Mouse (Mus musculus): ENCODE data around the gene Zbtb8os. TPM values are rescaled to one million over a fixed set of nuclear protein-coding genes. Genes with fewer than 3 reads are reported as not detected.

The Zbtb8os gene
- 12.0 and 15.3 TPM in 2 replicates for total RNA-seq (2014; fragmentation: Nextera tagmentation)
- 57.2 and 77.1 TPM in 2 replicates for total RNA-seq (2017)
- 2.3 and 2.8 TPM in 2 replicates for polyA plus RNA-seq (2012)

DNA sequence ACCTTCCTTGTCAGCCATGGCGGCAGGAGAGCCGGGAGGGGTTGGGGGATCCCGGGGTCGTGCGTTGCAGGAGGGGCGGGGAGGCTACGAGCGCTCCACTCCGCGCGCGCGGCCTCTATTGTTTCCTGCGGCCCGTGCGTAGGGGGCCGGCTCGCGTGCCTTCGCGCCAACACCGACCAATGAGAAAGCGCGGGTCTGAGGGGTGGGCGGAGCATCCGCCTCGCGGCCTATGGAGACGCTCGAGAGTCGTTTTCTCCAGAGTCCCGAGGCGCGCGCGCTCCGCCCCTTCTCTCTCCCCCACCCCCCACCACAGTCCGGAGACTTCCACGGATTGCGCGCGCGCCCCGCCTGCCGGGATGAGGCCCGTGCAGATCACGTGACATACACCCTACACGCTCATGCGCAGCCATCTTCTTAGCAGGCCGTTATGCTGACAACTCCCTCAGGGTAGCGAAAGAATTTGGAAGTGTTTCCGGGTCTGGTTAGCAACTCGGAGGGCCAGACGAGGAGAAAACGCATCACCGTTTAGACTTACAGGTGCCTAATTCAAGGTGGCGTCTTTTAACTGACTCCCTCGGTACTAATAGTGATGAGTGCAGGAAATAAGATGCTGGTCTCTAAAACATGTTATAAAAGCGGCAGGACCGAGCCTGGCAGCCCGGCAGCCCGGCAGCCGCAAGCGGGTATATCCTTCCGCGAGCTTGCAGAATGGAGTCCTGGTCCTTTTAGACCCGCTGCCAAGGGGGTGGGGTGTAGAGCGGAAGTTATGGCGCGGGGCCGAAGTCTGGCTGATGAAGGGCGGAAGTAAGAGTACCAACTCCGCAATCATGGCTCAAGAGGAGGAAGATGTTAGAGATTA lies at the start of gene Zbtb8os, which contains the start of gene Rbbp4:
Zbtb8os (plus strand) TSS at position 480 of the 859 bp plus-strand sequence.
Rbbp4 (minus strand) TSS at position 155 of the 859 bp plus-strand sequence.
- DNase-seq (ENCODE audit: low spot score) (peak; percentile 98), ATAC-seq (ENCODE audit: extremely low read depth, insufficient number of reproducible peaks, low FRiP score, poor library complexity, severe bottlenecking) (peak; percentile 93)
- H3K4me3 ChIP-seq (ENCODE audit: low read depth, low read length) = peak within 1 kb of the TSS; percentile 98
- no peaks in the 10 kb centered on the region for H3K9me3 ChIP-seq (replicated peaks)
- no peaks in the 10 kb centered on the region for H3K27me3 ChIP-seq (ENCODE audit: insufficient read depth, low read length)
- H3K4me1 ChIP-seq (ENCODE audit: insufficient read depth, low read depth, low read length) = peaks cover 52% of the 10 kb centered on the region
- peaks cover 63% of the 10 kb centered on the region for H3K36me3 ChIP-seq (replicated peaks)
- no peak for TF ChIP-seq GATA2 (IDR thresholded peaks at IDR 0.05; ENCODE audit: borderline replicate concordance, low read depth, low read length)
- TF ChIP-seq GATA1 (IDR thresholded peaks at IDR 0.05; ENCODE audit: borderline replicate concordance, low read length) = no peak
- TF ChIP-seq CTCF (IDR thresholded peaks at IDR 0.05; ENCODE audit: low read depth, low read length) = no peak

DNA sequence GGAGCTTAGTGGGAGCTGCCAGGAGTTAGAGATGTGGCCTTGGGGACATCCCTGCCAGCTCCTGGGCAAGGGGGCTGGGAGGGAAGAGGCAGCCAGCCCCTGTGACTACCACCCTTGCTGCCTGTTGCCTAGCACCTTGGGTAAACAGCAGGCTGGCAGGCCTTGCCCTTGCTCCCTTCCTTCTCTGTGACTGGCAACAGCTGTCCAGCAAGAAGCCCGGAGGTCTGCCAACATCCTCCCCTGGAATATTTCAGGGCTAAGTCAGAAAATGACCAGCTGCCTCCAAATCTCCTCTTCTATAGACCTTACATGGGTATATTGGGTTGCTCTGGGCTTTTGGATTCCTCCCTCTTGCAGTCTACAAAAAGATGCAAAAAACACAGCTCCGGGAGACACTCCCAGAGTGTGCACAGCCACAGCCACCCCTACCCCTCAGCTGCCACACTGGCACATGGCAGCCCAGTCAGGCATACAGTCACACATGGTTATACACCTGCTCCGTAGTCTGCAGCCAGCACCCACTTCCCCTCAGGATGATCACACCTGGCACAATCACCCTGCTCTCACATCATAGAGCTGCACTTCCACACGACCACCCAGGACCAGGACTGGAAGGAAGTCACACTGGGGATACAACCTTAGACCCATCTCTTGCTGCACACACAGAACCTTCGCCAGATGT lies 49.4 kb upstream of the Zbtb8os start:
- DNase-seq (ENCODE audit: low spot score) (no peak), ATAC-seq (ENCODE audit: extremely low read depth, insufficient number of reproducible peaks, low FRiP score, poor library complexity, severe bottlenecking) (no peak)
- Histone ChIP-seq H3K4me1 (ENCODE audit: insufficient read depth, low read depth, low read length) (peaks cover 38% of the 10 kb centered on the region), H3K36me3 (replicated peaks) (no peaks in the 10 kb centered on the region), H3K27me3 (ENCODE audit: insufficient read depth, low read length) (peaks cover 35% of the 10 kb centered on the region), H3K4me3 (ENCODE audit: low read depth, low read length) (peak overlapping the region; percentile 73; the same call in 1 of the 2 replicates), H3K9me3 (replicated peaks) (peaks cover 3% of the 10 kb centered on the region)
- TF ChIP-seq GATA1 (IDR thresholded peaks at IDR 0.05; ENCODE audit: borderline replicate concordance, low read length) (no peak), CTCF (IDR thresholded peaks at IDR 0.05; ENCODE audit: low read depth, low read length) (no peak)

DNA sequence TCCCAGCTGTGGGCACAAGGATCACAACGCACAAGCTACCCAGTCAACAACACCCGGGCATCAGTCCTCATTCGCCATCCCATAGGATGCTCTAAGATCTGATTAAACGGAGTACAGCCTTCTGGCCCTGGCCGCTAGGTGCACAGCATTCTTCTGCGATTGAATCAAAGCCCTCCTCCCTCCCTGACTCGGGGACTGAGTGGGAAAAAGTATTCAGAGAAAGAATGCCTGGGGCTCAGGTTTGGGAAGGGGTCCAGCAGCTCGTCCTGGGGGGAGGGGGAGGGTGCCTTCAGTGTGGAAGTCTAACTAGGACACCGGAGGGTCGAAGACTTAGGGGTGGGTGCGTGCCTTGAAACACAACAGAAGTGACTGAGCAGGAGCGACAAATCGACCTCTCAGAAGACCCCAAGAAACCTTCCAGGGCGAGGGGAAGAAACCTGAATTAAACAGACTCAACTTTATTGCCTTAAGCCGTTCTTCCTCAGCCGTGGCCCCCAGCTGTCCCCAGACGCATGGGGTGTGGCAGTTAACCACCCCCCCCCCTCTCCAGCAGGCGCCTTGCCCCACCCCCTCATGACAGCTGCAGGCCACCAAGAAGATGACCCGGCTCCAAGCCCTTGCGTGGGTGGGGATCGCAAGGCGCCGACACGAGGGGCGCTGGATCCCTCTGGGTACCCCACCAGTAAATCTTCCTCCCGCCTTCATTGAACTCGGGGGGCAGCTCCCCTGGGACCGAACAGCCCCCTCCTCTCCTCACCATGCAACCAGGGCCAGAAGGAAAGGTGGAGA lies 48.6 kb upstream of the Zbtb8os start:
- DNase-seq (ENCODE audit: low spot score) (peak; percentile 43), ATAC-seq (ENCODE audit: extremely low read depth, insufficient number of reproducible peaks, low FRiP score, poor library complexity, severe bottlenecking) (no peak)
- TF ChIP-seq POLR2AphosphoS5 (IDR thresholded peaks at IDR 0.05; ENCODE audit: insufficient replicate concordance, low read depth, low read length) = no peak
- no peak for TF ChIP-seq GATA1 (IDR thresholded peaks at IDR 0.05; ENCODE audit: borderline replicate concordance, low read length)
- no peak for TF ChIP-seq TAL1 (conservative IDR thresholded peaks at IDR 0.05; ENCODE audit: low read depth, low read length)
- TF ChIP-seq GATA2 (IDR thresholded peaks at IDR 0.05; ENCODE audit: borderline replicate concordance, low read depth, low read length) = no peak
- no peak for TF ChIP-seq CTCF (IDR thresholded peaks at IDR 0.05; ENCODE audit: low read depth, low read length)
- Histone ChIP-seq H3K9me3 (replicated peaks) (peaks cover 3% of the 10 kb centered on the region), H3K36me3 (replicated peaks) (no peaks in the 10 kb centered on the region), H3K27me3 (ENCODE audit: insufficient read depth, low read length) (peaks cover 35% of the 10 kb centered on the region), H3K4me3 (ENCODE audit: low read depth, low read length) (peak overlapping the region; percentile 73), H3K4me1 (ENCODE audit: insufficient read depth, low read depth, low read length) (peaks cover 42% of the 10 kb centered on the region)

DNA sequence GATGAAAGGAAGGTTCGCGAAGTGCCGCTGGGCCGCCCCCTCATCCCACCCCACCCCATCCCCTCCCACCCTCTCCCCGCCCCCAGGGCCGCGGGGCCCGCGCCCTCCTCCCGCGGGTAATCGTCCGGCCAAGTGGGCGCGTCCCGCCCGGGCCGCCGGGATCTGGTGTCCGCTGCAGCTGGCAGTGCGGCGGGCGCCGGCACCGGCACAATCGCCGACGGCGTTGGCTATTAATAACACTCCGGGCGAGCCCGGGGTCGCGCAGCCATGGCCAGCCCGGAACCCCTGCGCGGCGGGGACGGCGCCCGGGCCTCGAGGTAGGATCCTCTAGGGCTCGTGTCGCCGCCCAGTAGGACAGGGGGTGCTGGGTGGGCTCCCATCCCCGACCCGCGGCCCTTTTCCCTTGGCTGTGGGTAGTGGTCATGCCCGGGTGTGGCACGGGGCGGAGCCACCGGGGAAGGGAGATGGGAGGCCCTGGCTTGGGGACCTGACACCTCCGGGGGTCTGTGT lies 48.0 kb upstream of the Zbtb8os start, which contains the start of gene Sync:
Sync (plus strand) TSS at position 146 of the 510 bp plus-strand sequence.
- H3K4me1 ChIP-seq (ENCODE audit: insufficient read depth, low read depth, low read length) = peaks cover 49% of the 10 kb centered on the region
- peaks cover 4% of the 10 kb centered on the region for H3K9me3 ChIP-seq (replicated peaks)
- peak; percentile 49 for DNase-seq (ENCODE audit: low spot score)
- H3K36me3 ChIP-seq (replicated peaks) = no peaks in the 10 kb centered on the region
- TF ChIP-seq CTCF (IDR thresholded peaks at IDR 0.05; ENCODE audit: low read depth, low read length) (no peak), GATA1 (IDR thresholded peaks at IDR 0.05; ENCODE audit: borderline replicate concordance, low read length) (no peak), GATA2 (IDR thresholded peaks at IDR 0.05; ENCODE audit: borderline replicate concordance, low read depth, low read length) (no peak)
- H3K4me3 ChIP-seq (ENCODE audit: low read depth, low read length) = peak within 1 kb of the TSS; percentile 73
- 0 out of 2 replicates have a peak, but pooled peaks have one; percentile 32 for ATAC-seq (ENCODE audit: extremely low read depth, insufficient number of reproducible peaks, low FRiP score, poor library complexity, severe bottlenecking)
- peaks cover 35% of the 10 kb centered on the region for H3K27me3 ChIP-seq (ENCODE audit: insufficient read depth, low read length)

DNA sequence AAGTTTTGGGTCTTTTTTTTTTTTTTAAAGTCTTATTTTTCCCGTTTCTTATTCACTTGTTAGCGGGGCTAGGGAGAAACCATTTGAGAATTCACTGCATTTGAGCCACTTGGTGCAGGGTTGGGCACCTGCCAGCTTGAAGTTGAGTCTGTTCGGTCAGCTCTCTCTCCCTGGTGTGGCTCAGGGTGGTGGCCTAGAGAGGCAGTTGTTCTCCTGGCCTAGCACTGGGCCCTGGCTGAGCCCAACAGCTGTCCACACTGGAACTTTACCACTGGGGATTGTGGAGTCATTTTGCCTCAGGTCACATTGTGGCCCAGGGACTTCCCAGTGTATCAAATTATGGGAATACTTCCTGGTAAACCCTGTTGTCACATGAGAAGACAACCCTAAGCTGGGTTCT lies 47.4 kb upstream of the Zbtb8os start:
- Histone ChIP-seq H3K4me3 (ENCODE audit: low read depth, low read length) (peak overlapping the region; percentile 73; the same call in 1 of the 2 replicates), H3K36me3 (replicated peaks) (no peaks in the 10 kb centered on the region), H3K27me3 (ENCODE audit: insufficient read depth, low read length) (peaks cover 30% of the 10 kb centered on the region), H3K4me1 (ENCODE audit: insufficient read depth, low read depth, low read length) (peaks cover 53% of the 10 kb centered on the region), H3K9me3 (replicated peaks) (peaks cover 7% of the 10 kb centered on the region)
- no peak for TF ChIP-seq CTCF (IDR thresholded peaks at IDR 0.05; ENCODE audit: low read depth, low read length)
- TF ChIP-seq GATA1 (IDR thresholded peaks at IDR 0.05; ENCODE audit: borderline replicate concordance, low read length) = no peak
- no peak for TF ChIP-seq POLR2AphosphoS5 (IDR thresholded peaks at IDR 0.05; ENCODE audit: insufficient replicate concordance, low read depth, low read length)
- no peak for TF ChIP-seq GATA2 (IDR thresholded peaks at IDR 0.05; ENCODE audit: borderline replicate concordance, low read depth, low read length)
- no peak for TF ChIP-seq TAL1 (conservative IDR thresholded peaks at IDR 0.05; ENCODE audit: low read depth, low read length)
- ATAC-seq (ENCODE audit: extremely low read depth, insufficient number of reproducible peaks, low FRiP score, poor library complexity, severe bottlenecking) (no peak), DNase-seq (ENCODE audit: low spot score) (no peak)

Measured in G1E (cell line).